Mouse (Mus musculus): ENCODE measurements around the gene Suds3.

Gene Suds3

DNA sequence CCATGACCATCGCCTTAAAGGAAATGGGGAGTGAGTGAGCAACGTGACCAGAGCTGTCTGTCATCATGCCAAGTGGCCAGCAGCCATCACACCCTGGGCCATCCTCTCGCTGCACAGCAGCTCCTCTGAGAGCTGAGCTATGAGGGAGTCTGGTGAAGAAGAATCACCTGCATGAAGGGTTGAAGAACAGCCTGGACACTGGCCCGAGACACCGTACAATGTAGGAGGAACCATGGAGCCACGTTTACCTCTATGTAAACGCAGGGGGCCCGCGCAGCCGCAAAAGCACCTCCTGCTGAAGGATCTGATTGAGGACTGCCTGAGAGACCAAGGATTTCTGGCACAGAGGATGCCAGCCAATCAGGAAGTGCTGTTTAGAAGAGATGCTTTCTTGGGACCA, 70.8 kb downstream of the Suds3 start:
- DNase-seq (ENCODE audit: low spot score): no peak

DNA sequence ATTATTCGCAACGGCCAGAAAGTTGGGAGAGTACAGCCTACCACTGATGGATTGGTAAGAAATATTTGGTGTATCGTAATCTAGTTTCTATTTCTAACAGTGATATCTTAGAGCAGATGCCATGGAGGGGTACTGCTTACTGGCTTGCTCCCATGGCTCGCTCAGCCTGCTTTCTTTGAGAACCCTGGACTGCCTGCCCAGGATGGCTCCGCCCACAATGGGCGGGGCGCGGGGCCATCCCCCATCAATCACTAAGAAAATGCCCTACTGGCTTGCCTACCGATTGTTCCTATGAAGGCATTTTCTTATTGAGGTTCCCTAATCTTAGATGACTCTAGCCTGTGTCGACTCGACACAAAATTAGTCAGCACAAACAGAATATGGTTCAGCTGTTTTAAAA, 73.3 kb downstream of the Suds3 start:
- DNase-seq (ENCODE audit: low spot score): no peak
